Mouse (Mus musculus) mature B cell (primary cell): Measurements from ENCODE around the gene Syt12.

ENCODE experiments used
- in situ Hi-C: fragments of 300-500 bp; cut with MboI; formaldehyde crosslinking; loops from 2 replicates; pipeline ENCODE4 v1.14.3; 2019

Gene Syt12

DNA sequence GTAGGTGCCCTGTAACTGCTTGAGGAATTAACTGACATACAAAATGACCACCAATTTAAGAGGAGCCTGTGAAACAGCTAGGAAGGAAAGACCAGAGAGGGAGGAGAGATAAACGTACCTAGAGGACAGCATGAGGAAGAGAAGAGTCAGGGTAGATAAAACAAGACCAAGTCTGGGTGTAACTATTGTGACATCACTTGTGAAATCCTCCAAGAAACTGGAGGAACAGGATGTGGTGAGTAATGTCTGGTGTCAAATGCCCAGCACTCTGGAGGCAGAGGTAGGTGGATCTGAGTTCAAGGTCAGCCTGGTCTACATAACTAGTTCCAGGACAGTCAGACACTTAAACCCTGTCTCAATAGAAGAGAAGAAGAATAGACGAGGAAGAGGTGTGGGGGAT lies 68.2 kb downstream of the Syt12 start:
- in situ Hi-C loops, result no loop called here

DNA sequence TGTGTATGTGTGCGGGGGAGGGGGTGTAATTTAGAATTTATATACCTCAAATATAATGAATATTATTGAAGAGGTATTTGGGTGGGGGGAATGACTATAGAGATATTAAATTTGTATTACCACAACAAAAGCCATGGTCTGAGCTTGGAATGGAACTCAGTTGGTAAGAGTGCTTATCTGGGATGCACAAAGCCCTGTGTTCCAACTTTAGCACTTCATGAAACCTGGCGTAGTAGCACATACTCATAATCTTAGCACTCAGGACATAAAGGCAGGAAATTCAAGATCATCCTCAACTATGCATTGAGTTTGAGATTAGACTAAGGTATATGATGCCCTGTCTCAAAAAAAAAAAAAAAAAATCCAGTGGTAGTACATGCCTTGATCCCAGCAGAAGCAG lies 72.4 kb downstream of the Syt12 start:
- in situ Hi-C loops, result no loop called here

DNA sequence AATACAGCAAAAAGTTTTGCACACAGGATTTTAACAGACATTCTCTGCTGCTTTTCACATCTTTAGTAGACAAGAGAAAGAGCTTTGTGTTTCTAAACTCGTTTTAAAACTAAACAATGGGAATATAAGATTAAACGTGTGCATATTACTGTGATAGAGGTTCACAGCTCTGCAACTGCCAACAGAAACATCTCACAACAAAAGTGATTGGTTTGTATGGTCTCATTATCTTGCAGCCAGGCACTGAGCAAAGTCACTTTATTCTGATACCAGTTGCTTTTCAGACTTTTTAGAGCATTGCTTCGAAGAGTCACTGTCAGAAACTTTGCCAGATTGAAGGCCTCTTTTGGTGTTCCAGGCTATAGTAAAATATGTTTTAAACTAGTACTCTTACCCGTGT lies 78.3 kb downstream of the Syt12 start:
- in situ Hi-C loops, result no loop called here

DNA sequence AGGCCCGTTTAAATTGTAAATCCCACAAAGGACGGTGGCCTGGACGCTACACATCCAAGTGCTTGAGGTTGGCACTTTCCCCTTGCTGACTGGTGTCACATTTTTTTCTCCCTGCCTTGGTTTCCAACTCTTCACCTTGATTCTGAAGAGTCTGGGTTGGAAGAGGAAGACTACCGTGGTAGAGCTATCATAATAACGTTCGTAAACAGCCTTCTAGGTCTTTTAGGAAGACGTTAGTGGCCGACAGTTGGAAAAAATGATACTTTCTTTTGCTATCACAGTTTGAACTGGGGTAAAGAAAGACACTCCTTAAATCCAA lies 78.7 kb downstream of the Syt12 start:
- in situ Hi-C loops, result no loop called here

DNA sequence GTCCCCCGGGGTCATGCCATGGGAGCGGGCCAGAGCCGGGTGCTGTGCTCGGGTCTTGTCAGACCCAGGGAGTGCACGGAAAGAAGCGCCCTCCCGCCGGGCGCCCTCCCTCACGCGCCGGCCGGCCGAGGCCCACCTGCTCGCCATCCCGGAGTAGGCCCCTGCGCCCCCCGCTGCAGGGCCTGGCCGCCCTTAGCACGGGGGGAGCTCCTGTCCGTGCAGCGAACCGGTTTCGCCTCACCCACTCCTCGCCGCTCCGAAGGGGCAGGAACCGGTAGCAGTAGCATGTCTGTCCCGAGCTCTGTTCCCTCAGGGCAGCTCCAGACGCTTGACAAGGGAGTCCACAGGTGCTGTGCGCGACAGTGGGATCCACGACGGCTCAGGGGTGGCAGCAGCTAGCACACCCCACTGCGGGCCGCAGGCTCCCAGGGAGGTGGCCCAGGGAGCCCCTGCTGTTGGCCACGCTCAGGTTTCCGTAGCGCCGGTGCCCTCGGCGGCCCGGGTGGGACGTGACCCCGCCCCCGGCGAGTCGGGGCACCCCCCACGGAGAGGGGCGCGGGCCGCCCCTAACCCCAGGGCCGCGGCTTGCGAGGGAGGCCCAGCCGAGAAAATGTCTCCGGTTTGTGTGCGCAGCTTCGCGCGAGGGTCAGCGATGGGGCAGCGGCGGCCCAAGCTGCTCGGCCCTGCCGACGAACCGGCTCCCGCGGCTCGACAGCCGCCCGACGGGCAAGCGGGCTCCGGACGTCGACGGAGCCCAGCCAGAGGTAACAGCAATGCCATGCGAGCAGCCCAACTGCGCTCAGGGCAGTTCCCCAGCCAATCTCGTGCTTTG lies 79.2 kb downstream of the Syt12 start, which contains the start of gene Kdm2a:
Kdm2a (minus strand) TSS at position 488 of the 832 bp plus-strand sequence.
- in situ Hi-C loops, result no loop called here

DNA sequence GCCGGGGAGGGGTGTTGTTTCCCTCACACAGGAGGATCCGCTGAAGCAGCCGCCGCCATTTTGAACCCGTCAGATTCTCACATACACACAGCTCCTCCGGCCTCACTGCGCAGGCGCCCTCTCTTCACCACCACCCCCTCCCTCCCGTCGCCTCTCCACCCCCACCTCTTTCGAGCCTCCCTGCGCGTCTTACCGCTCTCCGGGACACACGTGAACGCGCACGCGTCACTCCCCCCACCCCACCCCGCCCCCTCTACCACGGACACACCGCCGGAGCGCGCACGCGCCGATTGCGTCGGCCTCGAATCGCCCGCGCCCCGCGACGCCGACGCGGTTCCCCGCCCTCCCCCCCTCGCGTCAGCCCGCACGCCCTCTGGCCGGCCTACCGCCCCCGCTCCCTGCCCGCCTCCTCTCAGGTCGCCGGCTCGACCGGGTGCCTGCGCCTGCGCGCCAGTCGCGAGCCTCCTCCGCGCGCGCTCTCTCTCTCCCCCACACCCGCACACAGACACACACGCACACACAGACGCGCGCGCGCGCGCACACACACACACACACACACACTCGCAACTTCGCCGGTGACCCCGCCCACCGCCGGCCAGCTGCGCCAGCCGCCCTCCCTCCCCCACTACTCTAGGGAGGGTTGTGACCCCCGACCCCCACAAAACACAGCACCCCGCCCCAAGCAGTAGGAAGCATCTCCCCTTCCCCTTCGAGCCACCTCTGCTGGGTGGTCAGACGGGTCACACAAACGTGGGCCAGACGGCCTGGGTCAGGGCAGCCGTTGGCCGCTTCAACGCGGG lies 80.0 kb downstream of the Syt12 start:
- in situ Hi-C loops, result no loop called here

DNA sequence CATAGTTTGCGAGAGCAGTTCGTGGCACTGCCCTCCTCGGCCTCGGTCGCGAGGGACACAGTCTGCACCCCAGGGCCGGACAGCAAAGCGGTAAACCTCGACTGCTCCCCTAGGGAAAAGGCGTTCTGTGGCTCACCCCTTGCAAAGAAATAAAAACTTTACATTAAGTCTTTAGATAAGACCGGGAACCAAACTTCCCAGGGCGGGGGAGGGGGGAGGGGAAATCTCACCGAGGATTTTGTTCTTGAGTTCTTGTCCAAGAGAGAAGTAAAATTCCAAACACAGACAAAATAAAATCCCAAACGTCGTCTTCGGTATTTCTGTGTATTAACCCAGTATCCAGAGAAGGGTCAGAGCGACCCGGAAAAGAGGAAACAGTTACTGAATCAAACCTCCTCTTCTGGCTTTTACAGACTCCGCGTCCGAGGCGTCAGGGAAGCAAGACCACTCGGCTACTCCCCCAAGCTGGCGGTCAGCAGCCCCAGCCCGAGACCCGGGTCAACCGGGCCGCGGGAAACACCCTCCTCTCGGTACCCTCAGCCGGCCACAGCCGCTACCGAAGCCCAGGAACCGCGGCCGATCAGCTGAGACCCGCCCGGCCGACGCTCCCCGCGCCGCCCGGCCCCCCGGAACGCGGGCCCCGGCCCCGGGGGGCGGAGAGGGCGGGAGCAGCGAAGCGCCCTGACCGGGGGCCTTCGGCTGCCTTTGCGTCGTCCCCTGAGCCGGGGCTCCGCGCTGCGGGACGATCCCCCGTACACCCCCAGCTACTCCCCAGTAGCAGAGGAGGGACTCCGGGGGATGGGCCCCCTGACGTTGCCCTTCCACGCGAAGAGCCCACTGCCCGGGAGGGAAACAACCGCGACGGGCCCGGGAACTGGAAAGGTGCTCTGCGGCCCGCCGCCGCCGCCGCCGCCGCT lies 80.9 kb downstream of the Syt12 start:
- in situ Hi-C loops, result no loop called here
